Mouse (Mus musculus) adrenal gland, postnatal 25 days (tissue): Measurements from ENCODE around the gene Iqgap1. TPM values are rescaled to one million over a fixed set of nuclear protein-coding genes. Genes with fewer than 3 reads are reported as not detected.

Experiments used
- DNase-seq: peaks from one replicate; pipeline ENCODE4 v3.0.0; 2021; ENCODE audit warnings: mixed read lengths
- long read RNA-seq: library from polyadenylated mRNA; stranded (forward); transcript quantifications from one replicate; pipeline ENCODE4 v2.0.0, GENCODE M21; 2021
- total RNA-seq: library from RNA; stranded (reverse); gene quantifications from 2 replicates; pipeline ENCODE4 v1.2.3, GENCODE M21; 2021

The Iqgap1 gene
- 87.7 and 126 TPM in 2 replicates for total RNA-seq
- long read RNA-seq, full-length matches to known transcripts, result 1 of 16 reads
- long read RNA-seq, partial matches to known transcripts, result 15 of 16 reads
- long read RNA-seq, other reads (novel, unspliced or antisense), result 0 of 16 reads

GRCm38 (mm10) chr7:80825843-80826403, at the start of gene Iqgap1:
Iqgap1 (minus strand) TSS chr7:80825974.
- DNase-seq, result no peak

GRCm38 (mm10) chr7:80873631-80874030, 47.9 kb upstream of the Iqgap1 start:
- DNase-seq, result no peak

- no peak for DNase-seq
Observed at GRCm38 (mm10) chr7:80873038-80873437, 47.3 kb upstream of the Iqgap1 start.

- no peak for DNase-seq
Observed at GRCm38 (mm10) chr7:80868686-80869085, 42.9 kb upstream of the Iqgap1 start.

GRCm38 (mm10) chr7:80866514-80867147, 40.9 kb upstream of the Iqgap1 start:
- DNase-seq, result no peak

- no peak for DNase-seq
Observed at GRCm38 (mm10) chr7:80865521-80865920, 39.7 kb upstream of the Iqgap1 start.

GRCm38 (mm10) chr7:80864831-80865230, 39.1 kb upstream of the Iqgap1 start:
- DNase-seq, result no peak

- DNase-seq, result no peak
Observed at GRCm38 (mm10) chr7:80864151-80864550, 38.4 kb upstream of the Iqgap1 start.

GRCm38 (mm10) chr7:80863520-80863919, 37.7 kb upstream of the Iqgap1 start:
- no peak for DNase-seq

GRCm38 (mm10) chr7:80862475-80862874, 36.7 kb upstream of the Iqgap1 start:
- no peak for DNase-seq

- DNase-seq, result peak; percentile 82
Observed at GRCm38 (mm10) chr7:80860729-80861274, 35.0 kb upstream of the Iqgap1 start, which contains the start of gene Zscan2. Zscan2 (plus strand) TSS chr7:80860920.

- peak; percentile 65 for DNase-seq
Observed at GRCm38 (mm10) chr7:80860227-80860626, 34.5 kb upstream of the Iqgap1 start.

GRCm38 (mm10) chr7:80857181-80857580, 31.4 kb upstream of the Iqgap1 start:
- peak; percentile 80 for DNase-seq

- no peak for DNase-seq
Observed at GRCm38 (mm10) chr7:80855316-80855715, 29.5 kb upstream of the Iqgap1 start.

GRCm38 (mm10) chr7:80853218-80853617, 27.4 kb upstream of the Iqgap1 start:
- no peak for DNase-seq

GRCm38 (mm10) chr7:80850520-80850919, 24.7 kb upstream of the Iqgap1 start:
- no peak for DNase-seq

GRCm38 (mm10) chr7:80849710-80850109, 23.9 kb upstream of the Iqgap1 start:
- no peak for DNase-seq

GRCm38 (mm10) chr7:80849267-80849666, 23.5 kb upstream of the Iqgap1 start:
- DNase-seq, result no peak

- no peak for DNase-seq
Observed at GRCm38 (mm10) chr7:80846709-80847108, 20.9 kb upstream of the Iqgap1 start.

GRCm38 (mm10) chr7:80846280-80846678, 20.5 kb upstream of the Iqgap1 start:
- no peak for DNase-seq

GRCm38 (mm10) chr7:80845621-80846279, 20.0 kb upstream of the Iqgap1 start:
- no peak for DNase-seq

GRCm38 (mm10) chr7:80844691-80845090, 18.9 kb upstream of the Iqgap1 start:
- no peak for DNase-seq
